Mouse (Mus musculus) layer of hippocampus, adult 9-10 months (tissue): ENCODE data around the gene Bcl2l11.

Experiments used
- DNase-seq: peaks from one replicate; pipeline ENCODE4 v3.0.0; 2022; ENCODE audit warnings: low spot score

Gene Bcl2l11

GRCm38 (mm10) chr2:128211022-128211880 lies 85.4 kb downstream of the Bcl2l11 start:
- no peak for DNase-seq

DNA sequence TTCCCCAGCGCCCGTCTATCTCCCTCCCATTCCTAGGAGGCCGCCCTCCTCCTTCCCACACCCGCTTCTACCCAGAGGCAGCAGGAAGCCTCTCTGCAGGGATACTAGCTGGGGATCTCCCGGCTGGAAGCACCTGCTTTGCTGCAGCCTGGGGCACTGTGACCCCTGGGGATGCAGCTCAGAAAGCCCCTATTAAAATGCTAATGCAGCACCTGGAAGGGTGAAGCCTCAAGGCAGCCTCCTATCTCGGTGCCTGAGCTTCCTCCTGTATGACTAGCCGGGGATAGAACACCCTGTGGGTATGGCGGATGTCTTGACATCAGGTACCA lies 86.0 kb downstream of the Bcl2l11 start:
- DNase-seq, result no peak
